Mouse (Mus musculus) ES-Bruce4 (cell line): Measurements from ENCODE around the gene Tnfsf11. TPM values are rescaled to one million over a fixed set of nuclear protein-coding genes. Genes with fewer than 3 reads are reported as not detected.

Experiments
- H3K27ac ChIP-seq: 2 replicates; pipeline ENCODE4 v1.5.1; 2012; ENCODE audit warnings: low read length, inconsistent platforms; ENCODE audit not compliant: insufficient read depth
- H3K27me3 ChIP-seq: 2 replicates; pipeline ENCODE4 v1.6.1; 2012; ENCODE audit warnings: mild to moderate bottlenecking, low read length, inconsistent platforms; ENCODE audit not compliant: control insufficient read depth, poor library complexity, insufficient read depth, severe bottlenecking
- H3K36me3 ChIP-seq: 2 replicates; pipeline ENCODE4 v1.6.1; 2012; ENCODE audit warnings: inconsistent platforms, mild to moderate bottlenecking, low read length, moderate library complexity; ENCODE audit not compliant: control insufficient read depth, poor library complexity, insufficient read depth, severe bottlenecking
- H3K4me1 ChIP-seq: one replicate; pipeline ENCODE4 v1.8.1; 2011; ENCODE audit warnings: low read length; ENCODE audit not compliant: control insufficient read depth, insufficient read depth
- H3K4me3 ChIP-seq: 2 replicates; pipeline ENCODE4 v1.5.1; 2011; ENCODE audit warnings: low read depth, mild to moderate bottlenecking, low read length
- H3K9ac ChIP-seq: 2 replicates; pipeline ENCODE4 v1.6.1; 2012; ENCODE audit warnings: low read depth, mild to moderate bottlenecking, inconsistent platforms; ENCODE audit not compliant: poor library complexity, severe bottlenecking
- H3K9me3 ChIP-seq: replicated peaks from 2 replicates; pipeline ENCODE4 v1.6.1; 2012; ENCODE audit warnings: mild to moderate bottlenecking, low read length, inconsistent platforms; ENCODE audit not compliant: control insufficient read depth, poor library complexity, insufficient read depth, severe bottlenecking
- CTCF ChIP-seq: IDR thresholded peaks from one replicate; pipeline ENCODE4 v1.8.1; 2011; ENCODE audit warnings: low read depth, low read length
- EP300 ChIP-seq: IDR thresholded peaks from 2 replicates; pipeline ENCODE4 v1.6.1; 2011; ENCODE audit warnings: low read depth, low read length; ENCODE audit not compliant: insufficient read depth
- POLR2A ChIP-seq: IDR thresholded peaks from one replicate; pipeline ENCODE4 v1.8.1; 2011; ENCODE audit warnings: low read length; ENCODE audit not compliant: insufficient read depth
- polyA plus RNA-seq: library from polyadenylated mRNA; stranded (reverse); fragments of >200 nt; gene quantifications from 2 replicates; pipeline ENCODE4 v1.2.4, GENCODE M21; 2011; ENCODE audit warnings: low read depth; ENCODE audit not compliant: missing spikeins, insufficient read depth, insufficient read length

Tnfsf11 gene
- 0.36 and 0.40 TPM in 2 replicates for polyA plus RNA-seq

DNA sequence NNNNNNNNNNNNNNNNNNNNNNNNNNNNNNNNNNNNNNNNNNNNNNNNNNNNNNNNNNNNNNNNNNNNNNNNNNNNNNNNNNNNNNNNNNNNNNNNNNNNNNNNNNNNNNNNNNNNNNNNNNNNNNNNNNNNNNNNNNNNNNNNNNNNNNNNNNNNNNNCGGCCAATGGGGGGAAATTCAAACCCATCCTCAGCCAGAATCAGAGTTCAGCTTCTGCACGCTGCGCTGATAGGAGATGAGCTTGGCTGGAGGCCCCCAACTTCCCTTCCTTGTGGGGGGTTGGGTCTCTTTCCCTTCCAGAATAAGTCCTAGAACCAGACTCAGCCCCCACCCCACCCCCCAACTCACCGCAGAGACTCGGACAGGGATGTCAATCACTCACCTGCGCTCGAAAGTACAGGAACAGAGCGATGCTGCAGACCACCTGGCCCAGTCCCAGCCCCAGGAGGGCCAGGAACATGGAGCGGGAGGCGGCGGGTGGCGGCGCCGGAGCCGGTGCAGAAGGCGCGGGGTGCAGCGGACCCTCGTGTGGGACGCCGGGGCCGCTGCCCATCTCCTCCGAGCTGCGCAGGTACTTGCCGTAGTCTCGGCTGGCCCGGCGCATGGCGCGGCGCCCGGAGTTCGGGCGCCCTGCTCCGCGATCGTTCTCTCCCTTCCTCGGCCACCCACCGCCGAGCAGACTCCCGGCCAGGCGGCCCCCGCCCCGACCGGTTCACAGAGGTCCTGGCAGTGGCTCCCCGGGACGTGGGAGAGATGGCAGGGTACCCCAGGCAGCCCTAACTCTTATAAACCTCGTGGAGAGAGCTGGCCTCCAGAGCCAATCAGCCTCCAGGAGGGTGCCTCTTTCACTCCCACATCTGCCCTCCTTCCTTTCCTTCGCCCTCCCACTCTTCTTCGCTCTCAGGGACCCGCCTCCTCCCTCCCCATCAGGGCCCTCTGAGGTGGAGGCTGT lies at the start of gene Tnfsf11:
TSS of gene Tnfsf11 (minus strand) at position 758 of the 952 bp plus-strand sequence.
- no peak within 1 kb of the TSS for H3K27ac ChIP-seq

DNA sequence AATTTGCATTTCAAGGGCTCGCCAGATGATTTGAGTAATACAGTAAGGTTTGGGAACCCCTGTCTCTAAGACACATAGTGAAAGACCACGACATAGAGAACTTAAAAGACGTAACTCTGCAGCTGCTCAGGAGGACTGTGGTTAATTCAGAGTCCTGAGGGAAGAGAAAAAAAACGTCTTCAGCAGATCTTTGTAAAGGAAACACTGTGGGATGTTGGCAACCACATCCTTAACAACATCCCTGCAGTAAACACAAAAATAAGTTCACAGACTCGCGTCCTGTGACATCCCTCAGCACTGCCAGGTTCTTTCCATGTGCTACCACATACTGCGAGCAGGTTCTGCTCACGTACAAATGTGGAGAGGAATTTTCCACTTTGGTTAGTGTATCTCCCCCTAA lies 48.9 kb upstream of the Tnfsf11 start:
- no peaks in the 10 kb centered on the region for H3K36me3 ChIP-seq
- H3K9ac ChIP-seq, result no peak overlapping the region
- no peak overlapping the region for H3K4me3 ChIP-seq
- H3K27ac ChIP-seq, result no peak overlapping the region
- H3K9me3 ChIP-seq, result no peaks in the 10 kb centered on the region; the same call in 1 of the 2 replicates
- no peaks in the 10 kb centered on the region for H3K4me1 ChIP-seq
- TF ChIP-seq POLR2A (no peak), EP300 (no peak), CTCF (no peak)
- H3K27me3 ChIP-seq, result no peaks in the 10 kb centered on the region

More for the DNA sequence above, at the start of gene Tnfsf11:
- Histone ChIP-seq H3K4me1 (no peaks in the 10 kb centered on the region), H3K27me3 (peaks cover 3% of the 10 kb centered on the region; the same call in 1 of the 2 replicates), H3K36me3 (no peaks in the 10 kb centered on the region), H3K4me3 (peak within 1 kb of the TSS; percentile 69), H3K9me3 (no peaks in the 10 kb centered on the region), H3K9ac (peak within 1 kb of the TSS; percentile 57)
- TF ChIP-seq EP300, result no peak
- TF ChIP-seq CTCF, result no peak
- no peak for TF ChIP-seq POLR2A

DNA sequence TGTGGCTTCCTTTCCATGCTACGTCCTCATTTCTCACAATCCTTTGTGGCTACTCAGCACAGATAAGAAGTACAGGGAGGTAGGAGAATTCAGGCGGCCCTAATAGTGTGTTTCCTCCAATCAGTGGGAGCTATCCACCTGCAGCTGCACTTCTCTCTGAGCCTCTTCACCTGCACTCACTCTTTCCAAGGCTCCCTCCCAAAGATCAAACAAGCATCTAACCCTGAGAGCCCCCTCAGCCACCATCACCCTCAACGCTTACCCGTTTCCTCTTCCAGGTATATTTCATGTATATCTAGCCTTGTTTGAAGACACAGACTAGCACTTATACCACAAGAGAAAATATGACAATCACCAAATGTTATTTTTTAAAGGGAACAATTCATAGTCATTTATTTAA lies 47.5 kb upstream of the Tnfsf11 start:
- no peaks in the 10 kb centered on the region for H3K4me1 ChIP-seq
- no peak overlapping the region for H3K4me3 ChIP-seq
- no peaks in the 10 kb centered on the region for H3K36me3 ChIP-seq
- H3K9ac ChIP-seq, result no peak overlapping the region
- no peaks in the 10 kb centered on the region; the same call in 1 of the 2 replicates for H3K9me3 ChIP-seq
- TF ChIP-seq CTCF, result no peak
- no peak for TF ChIP-seq EP300
- TF ChIP-seq POLR2A, result no peak
- no peaks in the 10 kb centered on the region for H3K27me3 ChIP-seq
- no peak overlapping the region for H3K27ac ChIP-seq

DNA sequence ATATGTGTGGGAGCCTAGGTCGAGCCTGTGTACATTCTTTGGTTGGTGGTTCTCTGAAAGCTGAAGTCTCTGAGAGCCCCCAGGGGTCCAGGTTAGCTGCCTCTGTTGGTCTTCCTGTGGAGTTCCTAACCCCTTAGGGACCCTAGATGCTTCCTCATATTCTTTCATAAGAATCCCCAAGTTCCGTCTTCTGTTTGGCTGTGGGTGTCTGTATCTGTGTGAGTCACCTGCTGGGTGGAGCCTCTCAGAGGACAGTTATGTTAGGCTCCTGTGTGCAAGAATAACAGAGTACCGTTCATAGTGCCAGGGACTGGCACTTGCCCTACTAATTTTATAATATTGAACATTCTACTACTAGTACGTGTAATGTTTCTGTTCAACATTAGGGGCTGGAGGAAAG lies 45.0 kb upstream of the Tnfsf11 start:
- no peak overlapping the region for H3K4me3 ChIP-seq
- H3K36me3 ChIP-seq, result no peaks in the 10 kb centered on the region
- no peak overlapping the region for H3K9ac ChIP-seq
- no peaks in the 10 kb centered on the region for H3K27me3 ChIP-seq
- TF ChIP-seq EP300, result no peak
- TF ChIP-seq CTCF, result no peak
- no peak for TF ChIP-seq POLR2A
- H3K4me1 ChIP-seq, result no peaks in the 10 kb centered on the region
- H3K27ac ChIP-seq, result no peak overlapping the region
- no peaks in the 10 kb centered on the region; the same call in 1 of the 2 replicates for H3K9me3 ChIP-seq

DNA sequence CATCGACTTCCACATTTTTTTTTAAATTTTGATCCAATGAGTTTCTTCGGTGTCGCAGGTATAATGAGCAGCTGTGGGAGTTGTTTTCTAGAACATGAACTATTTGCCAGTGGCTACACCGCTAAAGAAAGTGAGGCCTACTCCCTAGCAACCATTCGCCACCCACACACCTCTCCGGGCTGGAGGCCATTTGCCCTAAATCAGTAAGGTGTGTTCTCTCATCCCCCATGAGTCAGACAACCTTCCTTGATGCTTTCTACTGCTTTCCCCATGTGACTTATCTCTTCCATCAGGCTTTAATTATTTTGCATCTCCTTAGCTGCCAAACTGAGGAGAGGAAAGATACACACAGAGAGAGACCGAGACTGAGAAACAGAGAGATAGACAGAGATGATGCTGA lies 43.7 kb upstream of the Tnfsf11 start:
- Histone ChIP-seq H3K4me1 (no peaks in the 10 kb centered on the region), H3K27ac (no peak overlapping the region), H3K36me3 (no peaks in the 10 kb centered on the region), H3K9ac (no peak overlapping the region), H3K9me3 (no peaks in the 10 kb centered on the region; the same call in 1 of the 2 replicates), H3K27me3 (no peaks in the 10 kb centered on the region), H3K4me3 (no peak overlapping the region)
- TF ChIP-seq CTCF (no peak), POLR2A (no peak), EP300 (no peak)

DNA sequence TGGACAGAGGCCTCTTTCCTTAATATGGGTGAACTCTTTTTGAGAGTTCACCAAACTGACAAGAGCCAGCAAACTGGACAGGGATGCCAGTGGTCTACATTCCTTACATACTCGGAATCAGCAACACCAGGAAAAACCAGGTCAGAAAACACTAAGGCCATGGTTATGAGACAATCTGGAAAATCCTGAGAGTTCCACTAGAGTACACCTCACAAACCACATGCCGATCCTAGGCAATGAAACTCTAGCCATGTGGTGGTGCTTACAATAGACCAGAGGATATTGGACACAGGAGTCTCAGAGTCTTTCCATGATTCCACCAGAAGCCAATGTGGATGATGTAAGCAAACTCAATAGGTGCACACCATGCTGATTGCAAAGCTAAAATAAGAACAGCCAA lies 39.9 kb upstream of the Tnfsf11 start:
- Histone ChIP-seq H3K27me3 (no peaks in the 10 kb centered on the region), H3K9me3 (no peaks in the 10 kb centered on the region; the same call in 1 of the 2 replicates), H3K36me3 (no peaks in the 10 kb centered on the region), H3K27ac (no peak overlapping the region), H3K9ac (no peak overlapping the region), H3K4me1 (no peaks in the 10 kb centered on the region), H3K4me3 (no peak overlapping the region)
- no peak for TF ChIP-seq CTCF
- TF ChIP-seq POLR2A, result no peak
- TF ChIP-seq EP300, result no peak
